Mouse (Mus musculus) frontal cortex, postnatal 25 days (tissue): ENCODE results near the gene Btaf1.
"Not testable (repeated sequence)": the region's sequence is repeated elsewhere in the genome, so short reads cannot be mapped to it uniquely, and the experiment has no call there.

Experiments
- DNase-seq, 2 experiments: peaks; one replicate each; pipeline ENCODE4 v3.0.0; 2022; ENCODE audit warnings: low spot score in 2 of 2

Gene Btaf1

GRCm38 (mm10) chr19:36922015-36922414, 3.9 kb upstream of the Btaf1 start:
- DNase-seq: no peak

DNA sequence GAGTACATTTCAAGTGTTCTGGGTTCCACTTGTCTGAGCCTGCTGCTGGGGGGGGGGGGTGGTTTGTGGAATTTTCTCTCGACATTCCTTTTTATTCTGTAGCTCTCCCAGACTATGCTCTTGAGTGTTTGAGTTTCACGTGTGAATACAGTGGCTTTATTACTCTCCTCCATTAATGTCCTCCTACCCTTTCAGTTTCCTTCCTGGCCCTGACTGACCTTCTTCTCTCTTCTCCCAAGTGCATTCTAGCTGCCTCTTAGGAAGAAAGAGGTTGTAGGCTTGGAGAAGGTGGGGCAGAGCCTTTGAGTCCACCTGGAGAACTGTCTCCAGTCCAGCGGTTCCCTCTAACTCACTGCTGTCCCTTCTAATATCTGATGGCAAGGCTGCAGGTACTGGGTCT, 2.9 kb upstream of the Btaf1 start:
- DNase-seq: no peak

DNA sequence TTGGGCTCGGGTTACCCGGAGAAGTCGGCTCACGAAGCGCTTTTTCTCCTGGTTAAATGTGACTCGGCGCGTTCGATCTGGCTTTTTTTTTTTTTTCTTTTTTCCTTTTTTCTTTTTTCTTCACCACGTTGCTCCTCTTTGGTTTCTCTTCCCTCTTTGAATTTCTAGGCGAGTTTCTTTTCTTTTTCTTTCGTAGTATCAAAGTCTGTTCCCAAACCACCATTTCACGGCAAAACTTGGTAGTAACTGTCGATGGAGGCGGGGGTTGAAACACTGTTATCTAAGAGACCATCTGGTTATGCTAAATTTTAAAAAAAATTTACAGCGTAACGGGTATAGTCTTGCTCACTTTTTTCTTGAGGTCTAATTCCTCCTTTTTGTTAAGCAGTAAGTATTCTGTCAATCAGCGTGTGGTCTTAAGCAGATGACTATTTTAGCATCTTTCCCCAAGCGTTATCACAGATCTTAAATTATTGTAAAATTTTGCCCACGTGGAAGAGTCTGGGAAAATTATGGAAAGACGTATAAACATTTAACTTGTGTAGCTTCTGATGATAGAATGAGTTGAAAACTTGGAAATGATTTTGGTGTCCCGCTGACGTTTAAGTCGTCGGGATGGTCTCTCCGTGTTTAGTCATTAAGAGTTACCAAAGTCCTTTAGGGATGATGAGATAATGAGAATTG, 816 bp downstream of the Btaf1 start:
- no peak for DNase-seq

DNA sequence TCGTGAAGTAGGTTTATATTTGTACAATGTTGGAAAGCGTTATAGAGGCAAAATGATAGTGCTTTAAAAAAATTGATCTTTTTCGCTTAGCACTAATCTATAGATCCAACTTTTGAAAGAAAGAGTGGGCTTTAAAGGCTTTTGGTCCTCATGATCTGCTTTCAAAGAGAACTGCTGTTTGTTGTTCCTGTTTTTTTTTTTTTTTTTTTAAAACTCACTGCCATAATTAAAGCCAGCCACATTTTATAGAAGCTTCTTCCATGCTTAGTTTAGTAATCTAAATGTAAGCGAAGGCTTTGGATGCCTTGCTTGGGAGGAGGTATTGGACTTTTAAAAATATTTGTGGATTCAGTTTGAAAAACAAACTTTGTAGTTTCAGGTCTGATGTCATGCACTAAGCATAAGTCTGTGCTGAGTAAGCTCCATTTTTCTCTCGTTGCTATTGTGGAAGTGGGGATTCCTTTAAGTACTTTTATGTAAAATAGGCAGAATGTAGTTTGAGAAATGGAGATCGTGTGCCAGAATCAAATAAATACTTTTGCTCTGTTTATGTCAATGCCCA, 2.0 kb downstream of the Btaf1 start:
- DNase-seq: no peak

- DNase-seq: no peak
Measured at GRCm38 (mm10) chr19:36929816-36930215, 3.9 kb downstream of the Btaf1 start.

DNA sequence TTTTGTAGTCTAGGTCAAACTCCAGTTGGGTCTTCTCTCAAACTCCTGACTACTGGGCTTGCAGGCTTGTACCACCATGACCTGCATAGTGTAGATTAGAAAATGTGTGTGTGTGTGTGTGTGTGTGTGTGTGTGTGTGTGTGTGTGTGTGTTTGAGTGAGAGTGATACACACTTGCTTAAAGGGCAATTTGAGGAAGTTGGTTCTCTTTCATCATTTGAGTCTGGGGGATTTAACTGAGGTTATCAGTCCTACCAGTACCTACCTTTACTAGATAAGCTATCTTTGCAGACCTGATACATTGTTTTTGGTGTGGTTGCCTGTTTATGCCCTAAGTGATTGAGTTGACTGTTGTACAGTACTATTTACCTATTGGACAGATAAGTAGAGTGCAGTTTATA, 6.2 kb downstream of the Btaf1 start:
- DNase-seq: no peak

- DNase-seq: no peak
Measured at GRCm38 (mm10) chr19:36932613-36933012, 6.7 kb downstream of the Btaf1 start.

GRCm38 (mm10) chr19:36936285-36936684, 10.4 kb downstream of the Btaf1 start:
- no peak for DNase-seq

DNA sequence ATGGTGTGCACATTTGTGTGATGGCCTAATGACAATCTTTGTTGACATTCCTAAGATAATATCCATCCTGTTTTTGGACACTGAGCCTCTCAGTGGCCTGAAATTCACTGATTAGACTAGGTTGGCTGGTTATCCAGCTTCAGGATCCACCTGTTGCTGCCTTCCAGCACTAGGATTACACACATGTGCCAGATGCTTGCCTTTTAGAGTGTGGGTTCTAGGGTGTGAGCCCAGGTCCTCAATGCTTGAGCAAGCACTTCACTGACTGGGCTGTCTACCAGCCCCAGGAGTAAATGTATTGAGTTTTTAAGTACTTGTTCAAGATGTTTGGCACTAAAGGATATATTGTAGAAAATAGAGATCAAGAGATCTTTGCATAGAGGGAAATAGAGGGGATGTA, 12.1 kb downstream of the Btaf1 start:
- DNase-seq: no peak

GRCm38 (mm10) chr19:36940064-36940463, 14.2 kb downstream of the Btaf1 start:
- no peak for DNase-seq

DNA sequence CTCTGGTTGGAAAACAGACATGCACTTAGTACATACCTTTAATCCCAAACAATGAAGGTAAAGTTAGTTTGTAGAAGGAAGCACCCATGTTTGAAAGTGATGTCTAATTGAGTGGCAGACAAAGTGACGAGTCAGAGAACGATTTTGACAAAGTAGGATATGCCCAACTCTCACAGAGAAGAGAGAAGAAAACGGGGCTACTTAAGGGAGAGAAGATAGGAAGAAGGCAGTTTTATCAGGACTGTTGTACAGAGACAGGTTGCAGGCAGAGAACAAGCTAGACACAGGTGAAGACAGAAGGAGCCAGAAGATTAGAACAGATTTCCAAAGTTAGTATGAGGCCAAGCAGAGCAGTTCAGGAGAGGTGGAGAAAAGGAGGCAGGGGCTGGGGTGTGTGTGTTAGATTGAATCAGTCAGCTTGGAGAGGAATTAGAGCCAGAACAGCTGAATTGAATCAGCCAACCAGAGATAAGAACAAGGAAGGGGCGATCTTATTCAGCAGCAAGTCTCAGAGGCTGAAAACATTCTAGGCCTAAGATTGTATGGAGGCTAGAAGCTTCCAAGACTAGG, 27.8 kb downstream of the Btaf1 start:
- no peak for DNase-seq

GRCm38 (mm10) chr19:36958331-36958730, 32.5 kb downstream of the Btaf1 start:
- DNase-seq: no peak

GRCm38 (mm10) chr19:36961320-36961719, 35.4 kb downstream of the Btaf1 start:
- no peak for DNase-seq

- not testable (repeated sequence) for DNase-seq
Measured at GRCm38 (mm10) chr19:36962544-36963260, 36.8 kb downstream of the Btaf1 start.

- no peak for DNase-seq
Measured at GRCm38 (mm10) chr19:37004557-37004956, 78.7 kb downstream of the Btaf1 start.

DNA sequence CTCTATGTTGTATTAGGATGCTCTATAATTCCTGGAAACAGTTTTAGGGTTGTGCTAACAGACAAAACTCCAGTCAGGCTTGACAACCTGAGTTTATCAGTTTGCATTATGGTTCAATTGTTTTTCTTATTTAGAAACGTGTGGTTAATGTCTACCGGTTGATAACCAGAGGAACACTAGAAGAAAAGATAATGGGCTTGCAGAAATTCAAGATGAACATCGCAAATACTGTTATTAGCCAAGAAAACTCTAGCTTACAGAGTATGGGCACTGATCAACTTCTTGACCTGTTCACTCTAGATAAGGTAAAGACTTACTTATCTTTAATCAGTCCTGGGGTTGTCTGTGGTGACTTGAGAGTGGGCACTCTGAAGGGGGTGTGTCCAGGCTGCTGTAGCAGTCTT, 84.0 kb downstream of the Btaf1 start:
- no peak for DNase-seq

DNA sequence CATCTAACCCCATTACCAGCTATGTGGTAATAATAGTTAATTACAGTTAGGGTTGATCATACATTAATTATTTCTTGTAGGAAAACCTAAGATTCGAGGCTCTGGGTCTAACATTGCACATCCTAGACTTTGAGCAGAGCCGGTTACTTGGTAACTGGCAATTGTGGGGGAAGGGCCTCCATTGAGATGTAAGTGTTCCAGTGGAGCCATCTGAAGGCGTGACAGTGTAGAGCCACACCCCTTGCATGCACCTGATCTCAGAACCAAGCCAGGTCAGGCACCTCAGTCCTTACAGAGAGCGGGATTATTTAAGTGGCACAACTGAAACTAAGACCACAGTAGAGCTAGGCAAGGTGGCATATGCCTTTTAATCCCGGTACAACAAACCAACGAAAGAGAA, 87.6 kb downstream of the Btaf1 start:
- no peak for DNase-seq

DNA sequence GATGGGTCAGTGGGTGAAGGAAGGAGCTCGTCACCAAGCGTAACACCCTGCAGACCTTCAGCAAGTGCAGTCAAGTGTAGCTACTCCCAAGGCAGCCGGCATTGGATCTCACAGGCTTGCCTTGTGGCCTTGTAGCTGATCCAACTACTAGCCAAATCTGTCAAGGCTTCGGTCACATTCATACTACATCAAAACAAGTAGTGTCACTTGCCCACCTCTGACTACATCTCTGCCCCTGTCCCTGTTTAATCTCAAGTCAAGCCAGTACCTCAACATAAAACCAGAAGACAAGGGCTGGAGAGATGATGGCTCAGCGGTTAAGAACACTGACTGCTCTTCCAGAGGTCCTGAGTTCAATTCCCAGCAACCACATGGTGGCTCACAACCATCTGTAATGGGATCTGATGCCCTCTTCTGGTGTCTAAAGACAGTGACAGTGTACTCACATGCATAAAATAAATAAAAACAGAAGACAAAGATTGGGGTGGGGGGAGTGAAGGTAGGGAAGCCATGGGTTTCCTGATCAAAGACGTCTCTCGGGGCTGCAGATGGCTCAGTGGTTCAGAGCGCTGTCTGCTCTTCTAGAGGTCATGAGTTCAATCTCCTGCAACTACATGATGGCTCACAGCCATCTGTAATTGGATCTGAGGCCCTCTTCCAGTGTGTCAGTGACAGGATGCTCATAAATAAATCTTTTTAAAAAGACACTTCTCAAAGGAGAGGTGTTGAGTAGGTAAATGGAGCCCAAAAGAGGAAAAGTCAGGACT, 88.5 kb downstream of the Btaf1 start:
- no peak for DNase-seq

DNA sequence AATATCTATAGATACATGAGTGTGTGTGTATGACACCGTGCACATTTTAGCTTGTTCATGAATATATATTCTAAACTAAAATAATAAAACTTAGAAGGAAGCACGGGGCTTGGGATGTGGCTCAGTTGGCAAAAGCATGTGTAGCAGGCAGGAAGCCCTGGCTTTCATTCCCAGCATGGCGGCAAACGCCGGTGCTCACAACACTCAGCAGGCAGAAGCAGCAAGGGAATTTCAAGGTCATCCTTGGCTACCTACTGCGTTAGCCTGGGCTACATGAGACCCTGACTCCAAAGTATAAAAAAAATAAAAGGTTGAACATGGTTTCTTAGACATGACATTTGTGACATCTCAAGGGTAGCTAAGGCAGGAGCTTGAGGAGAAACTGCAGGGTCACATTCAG, 91.0 kb downstream of the Btaf1 start:
- no peak for DNase-seq

DNA sequence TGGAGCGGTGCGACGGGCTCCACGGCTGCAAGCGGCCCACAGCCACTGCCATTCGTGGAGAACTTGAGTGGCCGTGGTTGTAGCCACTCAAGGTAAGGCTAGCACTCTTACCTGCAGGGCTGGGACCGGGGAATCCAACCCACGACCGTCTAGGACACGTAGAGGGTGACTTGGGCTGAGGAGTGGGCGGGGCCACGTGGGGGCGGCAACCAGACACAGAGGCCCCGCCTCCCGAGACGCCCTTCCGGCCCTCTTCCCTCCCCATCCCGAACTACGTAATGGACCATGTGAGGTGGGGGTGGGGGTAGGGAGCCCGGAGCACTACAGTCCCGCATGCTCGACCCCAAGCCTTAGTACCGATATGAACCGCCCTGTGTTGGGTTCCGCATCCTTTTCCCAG, 92.5 kb downstream of the Btaf1 start:
- no peak for DNase-seq

GRCm38 (mm10) chr19:37018931-37019330, 93.1 kb downstream of the Btaf1 start:
- no peak for DNase-seq

GRCm38 (mm10) chr19:37020531-37020930, 94.7 kb downstream of the Btaf1 start:
- no peak for DNase-seq
